Mouse (Mus musculus) inflammation-experienced regulatory T-cells, adult 6 months (primary cell): ENCODE results near the gene Nrxn2. TPM values are rescaled to one million over a fixed set of nuclear protein-coding genes. Genes with fewer than 3 reads are reported as not detected.

ENCODE experiments used
- polyA plus RNA-seq, 3 experiments: library from polyadenylated mRNA; unstranded; fragments of 100-300 nt; shearing (Covaris generic); gene quantifications; one replicate each; pipeline ENCODE4 v1.2.1; 2017

Gene Nrxn2
- polyA plus RNA-seq, 3 experiments from 2014 or later = 0.26 TPM; not detected in 2

Other genes starting within 250 kb of the Nrxn2 start
- gene Majin, start 234.3 kb upstream of the Nrxn2 start, polyA plus RNA-seq = under 1 TPM in 2 of 3 experiments, not detected in 1; 0.55 to 0.79 TPM
- not detected for gene Gpha2, start 192.4 kb upstream of the Nrxn2 start, polyA plus RNA-seq
- gene Ppp2r5b, start 182.9 kb upstream of the Nrxn2 start, polyA plus RNA-seq = 1 to 10 TPM; 1.7 to 3.3 (median 2.2) TPM
- gene Atg2a, start 177.1 kb upstream of the Nrxn2 start, polyA plus RNA-seq = 10 to 100 TPM in 2 of 3 experiments, 1 to 10 TPM in 1; 8.1 to 12.6 (median 11.5) TPM
- gene Ehd1, start 142.0 kb upstream of the Nrxn2 start, polyA plus RNA-seq = 10 to 100 TPM; 10.8 to 36.2 (median 11.4) TPM
- gene Cdc42bpg, start 112.3 kb upstream of the Nrxn2 start, polyA plus RNA-seq = under 1 TPM; 0.15 to 0.36 (median 0.26) TPM
- gene Men1, start 83.8 kb upstream of the Nrxn2 start, polyA plus RNA-seq = 10 to 100 TPM; 15.8 to 18.7 (median 16.3) TPM
- gene Map4k2, start 77.6 kb upstream of the Nrxn2 start, polyA plus RNA-seq = 100 to 1,000 TPM in 1 of 3 experiments, 10 to 100 TPM in 2; 68.4 to 105 (median 88.5) TPM
- 10 to 100 TPM; 53.3 to 63.5 (median 59.1) TPM for gene Sf1, start 55.0 kb upstream of the Nrxn2 start, polyA plus RNA-seq
- gene Pygm, start 34.3 kb upstream of the Nrxn2 start, polyA plus RNA-seq = 1 to 10 TPM; 3.4 to 6.5 (median 5.7) TPM
- gene Rasgrp2, start 19.4 kb upstream of the Nrxn2 start, polyA plus RNA-seq = 100 to 1,000 TPM in 1 of 3 experiments, 10 to 100 TPM in 2; 59.9 to 201 (median 68.4) TPM
- gene Slc22a12, start 124.3 kb downstream of the Nrxn2 start, polyA plus RNA-seq = not detected